Mouse (Mus musculus) neural tube, embryonic 14.5 days (tissue): ENCODE results near the gene Fam184a. TPM values are rescaled to one million over a fixed set of nuclear protein-coding genes. Genes with fewer than 3 reads are reported as not detected.

Source experiments
- ATAC-seq: fragments of 200-750 bp; cut with Nextera tagmentation; 2 replicates; pipeline ENCODE4 v1.8.0; 2017; ENCODE audit warnings: low read depth, mild to moderate bottlenecking, moderate TSS enrichment, moderate library complexity
- H3K27ac ChIP-seq: fragments of 300-500 bp; sonication (generic); 2 replicates; pipeline ENCODE4 v1.5.1; 2014; ENCODE audit warnings: low read depth, mild to moderate bottlenecking, control low read depth, low read length, moderate library complexity, mixed read lengths
- H3K27me3 ChIP-seq: fragments of 300-500 bp; sonication (generic); 2 replicates; pipeline ENCODE4 v1.6.1; 2014; ENCODE audit warnings: low read length; ENCODE audit not compliant: control insufficient read depth, insufficient read depth
- H3K36me3 ChIP-seq: fragments of 300-500 bp; sonication (generic); 2 replicates; pipeline ENCODE4 v1.6.1; 2014; ENCODE audit warnings: low read length, mixed read lengths; ENCODE audit not compliant: control insufficient read depth, insufficient read depth
- H3K4me1 ChIP-seq: fragments of 300-500 bp; sonication (generic); 2 replicates; pipeline ENCODE4 v1.6.1; 2014; ENCODE audit warnings: low read length; ENCODE audit not compliant: control insufficient read depth, insufficient read depth
- H3K4me2 ChIP-seq: fragments of 300-500 bp; sonication (generic); 2 replicates; pipeline ENCODE4 v1.6.1; 2014; ENCODE audit warnings: mild to moderate bottlenecking, low read depth, low read length, control low read depth
- H3K4me3 ChIP-seq: fragments of 300-500 bp; sonication (generic); 2 replicates; pipeline ENCODE4 v1.5.1; 2014; ENCODE audit warnings: low read depth, low read length, control low read depth, mixed read lengths
- H3K9ac ChIP-seq: fragments of 300-500 bp; sonication (generic); replicated peaks from 2 replicates; pipeline ENCODE4 v1.6.1; 2014; ENCODE audit warnings: low read depth, mild to moderate bottlenecking, control low read depth, low read length, mixed read lengths
- H3K9me3 ChIP-seq: fragments of 300-500 bp; sonication (generic); 2 replicates; pipeline ENCODE4 v1.6.1; 2016; ENCODE audit warnings: low read length; ENCODE audit not compliant: control insufficient read depth
- WGBS: fragments of 180-500 bp; shearing (Covaris S2); extraction: QIAGEN DNeasy Blood & Tissue Kit; methylation state at CpG from one replicate; pipeline ENCODE4 v1.1.7; 2014; 5-methylcytosine and 5-hydroxymethylcytosine counted together
- polyA plus RNA-seq: library from polyadenylated mRNA; unstranded; fragments of >200 nt; fragmentation: Nextera tagmentation; extraction: Ambion mirVana; gene quantifications from 2 replicates; pipeline ENCODE4 v1.2.1, GENCODE M21; 2014

Gene Fam184a
- polyA plus RNA-seq, 1 experiment from 2014 or later = 20.1 TPM

DNA sequence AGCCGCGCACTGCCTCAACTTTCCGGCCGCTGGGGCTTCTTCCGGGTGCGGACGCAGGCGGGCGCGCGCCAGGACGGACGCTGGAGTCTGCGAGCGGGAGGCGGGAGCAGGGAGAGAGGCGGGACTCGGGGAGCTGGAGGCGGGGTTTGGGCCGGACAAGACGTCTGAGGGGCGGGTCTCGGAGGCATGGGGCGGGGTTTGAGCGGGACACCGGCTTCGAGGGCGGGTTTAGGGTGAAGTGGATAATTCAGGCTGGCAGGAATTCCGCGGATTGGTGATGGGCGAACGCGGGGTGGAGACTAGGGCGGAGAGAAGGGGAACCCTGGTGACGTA lies 121.0 kb downstream of the Fam184a start:
- peak; percentile 97 for ATAC-seq
- under 1% methylated on average over 35 of the region's 35 CpGs for WGBS
- Histone ChIP-seq H3K4me2 (peak overlapping the region; percentile 36), H3K36me3 (0 out of 2 replicates have a peak, but pooled peaks cover 1% of the 10 kb centered on the region), H3K4me3 (peak overlapping the region; percentile 67), H3K27ac (peak overlapping the region; percentile 82), H3K27me3 (no peaks in the 10 kb centered on the region), H3K9ac (peak overlapping the region; percentile 71), H3K9me3 (no peaks in the 10 kb centered on the region), H3K4me1 (no peaks in the 10 kb centered on the region)

DNA sequence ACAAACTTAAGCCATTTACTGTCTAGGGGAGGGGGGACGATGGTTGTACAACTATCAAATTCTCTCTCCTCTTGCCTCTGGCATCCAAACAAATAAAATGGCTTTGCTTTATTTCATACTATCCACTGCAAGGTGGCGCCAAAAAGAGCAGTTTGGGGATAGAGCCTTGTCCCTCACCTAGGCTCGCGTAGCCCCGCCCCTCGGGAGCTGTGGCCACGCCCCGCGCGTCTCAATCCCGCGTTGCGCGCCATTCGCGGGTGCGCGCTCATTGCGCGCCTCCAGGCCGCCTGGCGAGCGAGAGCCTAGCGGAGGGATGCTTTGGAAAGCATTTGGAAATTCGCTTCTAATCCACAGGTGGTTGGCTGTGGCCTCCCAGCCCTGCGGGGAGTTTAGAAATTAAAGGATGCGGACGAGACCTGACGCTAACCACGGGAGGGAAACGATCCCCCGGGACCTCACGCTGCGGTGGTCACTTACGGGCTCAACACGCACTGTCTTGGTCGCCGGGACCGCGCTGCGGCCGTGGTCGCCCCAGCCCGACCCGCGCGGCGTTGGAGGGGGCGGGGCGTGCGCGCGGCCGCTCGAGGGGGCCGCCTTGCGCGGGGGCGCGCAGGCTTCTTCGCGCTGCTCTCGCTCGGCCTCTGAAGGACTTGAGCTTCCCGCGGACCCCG lies 121.5 kb downstream of the Fam184a start:
- 0 out of 2 replicates have a peak, but pooled peaks cover 2% of the 10 kb centered on the region for H3K36me3 ChIP-seq
- no peaks in the 10 kb centered on the region for H3K27me3 ChIP-seq
- peak overlapping the region; percentile 50 for H3K4me2 ChIP-seq
- no peaks in the 10 kb centered on the region for H3K4me1 ChIP-seq
- H3K9ac ChIP-seq = peak overlapping the region; percentile 71
- peak; percentile 85 for ATAC-seq
- no peaks in the 10 kb centered on the region for H3K9me3 ChIP-seq
- under 1% methylated on average over 62 of the region's 67 CpGs for WGBS
- peak overlapping the region; percentile 82 for H3K27ac ChIP-seq
- H3K4me3 ChIP-seq = peak overlapping the region; percentile 67

DNA sequence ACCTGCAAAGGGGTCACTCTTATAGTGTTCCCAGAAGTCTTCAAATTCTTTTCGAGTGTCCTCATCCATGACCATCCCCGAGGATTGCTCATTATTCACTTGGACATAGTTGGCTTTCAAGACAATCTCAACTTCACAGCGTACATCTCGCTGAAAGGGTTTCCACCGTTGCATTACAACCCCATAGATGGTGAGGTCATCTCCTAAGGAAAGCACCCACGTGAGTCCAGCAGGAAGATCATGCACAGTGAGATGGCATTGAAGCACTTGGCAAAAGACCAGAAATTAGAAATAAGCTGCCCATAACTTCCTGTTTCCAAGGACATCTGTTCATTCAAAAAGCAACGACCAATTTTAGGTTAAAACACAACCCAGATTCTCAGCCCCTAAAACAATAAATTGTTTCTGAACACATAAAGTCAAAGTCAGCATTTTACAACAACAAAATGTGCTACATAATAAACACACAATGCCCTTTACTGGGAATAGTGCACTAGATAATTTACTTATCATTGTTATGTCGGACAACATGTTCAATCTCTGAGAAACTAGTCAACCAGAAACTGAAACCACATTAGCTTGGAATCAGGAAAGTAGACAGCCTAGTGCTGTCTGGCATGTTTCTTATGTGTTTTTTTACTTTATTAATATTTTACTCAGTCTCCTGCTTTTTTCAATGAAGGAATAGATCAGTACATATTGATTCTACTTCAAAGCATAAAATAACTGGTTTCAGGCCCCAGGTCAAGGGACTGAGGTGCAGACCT lies 134.9 kb downstream of the Fam184a start:
- Histone ChIP-seq H3K4me2 (no peak overlapping the region), H3K9me3 (no peaks in the 10 kb centered on the region), H3K27ac (no peak overlapping the region), H3K4me3 (no peak overlapping the region), H3K4me1 (no peaks in the 10 kb centered on the region), H3K27me3 (no peaks in the 10 kb centered on the region), H3K36me3 (peaks cover 11% of the 10 kb centered on the region), H3K9ac (no peak overlapping the region)
- 84% methylated on average over 8 of the region's 8 CpGs for WGBS
- no peak for ATAC-seq

DNA sequence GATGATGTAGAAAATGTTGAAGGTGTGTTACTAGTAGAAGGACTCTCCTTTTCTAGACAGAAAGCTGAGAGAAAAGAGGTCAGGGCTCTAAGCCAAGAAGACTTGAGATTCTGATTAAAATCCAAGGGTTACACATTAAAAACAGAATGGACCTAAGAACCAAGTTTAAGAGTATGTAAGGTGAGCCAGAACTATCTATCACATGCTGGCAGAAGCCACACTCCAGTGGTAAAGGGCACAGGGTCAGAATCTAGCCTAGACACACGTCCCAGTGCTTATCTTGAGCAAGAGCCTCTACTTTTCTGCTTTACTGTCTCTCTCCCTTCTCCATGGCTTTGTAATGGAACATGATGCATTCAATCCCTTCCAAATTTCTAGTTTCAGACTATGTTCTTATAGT lies 137.0 kb downstream of the Fam184a start:
- Histone ChIP-seq H3K36me3 (peaks cover 20% of the 10 kb centered on the region), H3K9me3 (no peaks in the 10 kb centered on the region), H3K27me3 (no peaks in the 10 kb centered on the region), H3K4me3 (no peak overlapping the region), H3K9ac (no peak overlapping the region), H3K27ac (no peak overlapping the region), H3K4me2 (no peak overlapping the region), H3K4me1 (no peaks in the 10 kb centered on the region)
- 95% methylated on average over 1 of the region's 1 CpGs for WGBS
- ATAC-seq = no peak

DNA sequence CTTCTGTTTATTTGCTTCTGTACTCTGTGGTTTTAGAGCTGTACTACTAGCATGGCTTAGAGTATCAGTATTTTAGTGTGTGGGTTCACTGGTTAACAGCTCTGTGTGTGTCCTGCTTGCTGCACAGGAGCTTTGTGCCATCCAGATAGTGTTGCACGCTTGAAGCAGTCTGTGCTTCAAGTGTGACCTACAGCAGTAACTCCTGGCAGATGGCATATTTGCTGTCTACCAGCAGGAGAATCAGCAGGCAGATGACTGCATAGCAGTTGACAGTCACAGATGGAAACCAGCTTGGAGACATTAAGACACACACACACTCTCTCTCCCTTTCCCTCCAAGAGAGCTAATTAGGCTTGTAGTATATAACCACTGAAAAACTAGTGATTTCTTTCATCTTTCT lies 138.8 kb downstream of the Fam184a start:
- Histone ChIP-seq H3K27ac (no peak overlapping the region), H3K9me3 (no peaks in the 10 kb centered on the region), H3K4me1 (no peaks in the 10 kb centered on the region), H3K9ac (no peak overlapping the region), H3K36me3 (peaks cover 33% of the 10 kb centered on the region), H3K27me3 (no peaks in the 10 kb centered on the region), H3K4me2 (no peak overlapping the region), H3K4me3 (no peak overlapping the region)
- ATAC-seq = peak; percentile 55
- WGBS = 52% methylated on average over 1 of the region's 1 CpGs

DNA sequence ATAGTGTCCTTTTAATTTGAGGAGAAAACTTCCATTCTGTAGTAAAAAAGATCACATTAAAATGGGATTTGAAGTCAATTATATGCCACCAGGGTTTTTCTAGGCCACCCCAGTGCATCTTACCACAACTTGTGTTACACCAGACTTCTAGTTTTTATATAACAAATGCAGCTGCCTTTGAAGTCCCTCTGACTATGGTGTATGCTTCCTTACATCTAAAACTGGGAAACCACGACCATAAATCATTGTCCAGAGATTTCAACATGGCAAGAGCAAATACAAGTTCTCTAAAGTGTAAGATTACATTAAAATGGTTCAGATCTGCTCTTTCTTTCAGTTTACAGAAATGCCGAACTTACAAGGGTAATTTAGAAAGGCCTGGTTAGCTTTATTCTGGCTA lies 142.6 kb downstream of the Fam184a start:
- peaks cover 48% of the 10 kb centered on the region for H3K36me3 ChIP-seq
- no peak overlapping the region for H3K4me3 ChIP-seq
- H3K4me1 ChIP-seq = no peaks in the 10 kb centered on the region
- H3K27me3 ChIP-seq = no peaks in the 10 kb centered on the region
- no peak for ATAC-seq
- no peak overlapping the region for H3K27ac ChIP-seq
- no peak overlapping the region for H3K4me2 ChIP-seq
- 91% methylated on average over 2 of the region's 2 CpGs for WGBS
- no peak overlapping the region for H3K9ac ChIP-seq
- no peaks in the 10 kb centered on the region for H3K9me3 ChIP-seq

DNA sequence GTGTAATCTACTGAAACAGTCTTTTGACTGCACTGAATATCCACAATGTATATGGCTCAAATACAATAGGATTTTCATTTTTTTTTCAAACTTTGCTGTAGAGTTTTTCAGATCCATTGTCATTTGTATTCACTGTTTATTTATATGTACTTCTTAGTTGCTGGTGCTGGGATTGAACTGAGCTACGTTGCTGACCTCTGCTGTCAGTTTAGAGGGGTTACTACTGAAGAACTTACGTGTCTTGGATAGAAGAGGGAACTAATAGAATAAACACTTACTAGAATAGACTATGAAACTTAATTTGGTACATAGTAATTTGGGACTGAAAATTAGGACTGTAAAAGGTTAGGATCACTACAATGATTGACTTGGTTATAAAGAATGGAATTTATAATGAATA lies 145.6 kb downstream of the Fam184a start:
- Histone ChIP-seq H3K27me3 (no peaks in the 10 kb centered on the region), H3K9me3 (no peaks in the 10 kb centered on the region), H3K36me3 (peaks cover 38% of the 10 kb centered on the region), H3K27ac (no peak overlapping the region), H3K4me2 (no peak overlapping the region), H3K4me3 (no peak overlapping the region), H3K9ac (no peak overlapping the region), H3K4me1 (peaks cover 3% of the 10 kb centered on the region; the same call in 1 of the 2 replicates)
- ATAC-seq = no peak
- WGBS = 71% methylated on average over 2 of the region's 2 CpGs

DNA sequence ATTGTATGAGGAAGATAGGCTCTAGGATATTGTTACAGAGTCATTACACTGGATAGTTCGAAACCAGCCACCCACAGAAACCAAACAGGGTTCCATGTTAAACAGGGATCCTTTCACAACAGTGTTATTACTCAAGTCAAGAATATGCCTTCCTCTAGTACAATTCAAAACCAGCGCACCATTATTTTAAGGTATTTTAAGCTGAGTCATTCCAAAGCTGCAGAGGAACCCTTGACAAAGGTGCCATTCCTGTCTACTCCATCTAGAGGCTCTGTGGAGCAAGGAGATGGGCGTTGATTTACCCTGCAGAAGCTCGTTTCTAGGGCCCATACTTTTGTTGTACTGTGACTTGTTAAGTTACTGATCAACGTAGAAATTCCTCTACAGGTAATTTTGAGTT lies 152.1 kb downstream of the Fam184a start:
- no peak overlapping the region for H3K9ac ChIP-seq

DNA sequence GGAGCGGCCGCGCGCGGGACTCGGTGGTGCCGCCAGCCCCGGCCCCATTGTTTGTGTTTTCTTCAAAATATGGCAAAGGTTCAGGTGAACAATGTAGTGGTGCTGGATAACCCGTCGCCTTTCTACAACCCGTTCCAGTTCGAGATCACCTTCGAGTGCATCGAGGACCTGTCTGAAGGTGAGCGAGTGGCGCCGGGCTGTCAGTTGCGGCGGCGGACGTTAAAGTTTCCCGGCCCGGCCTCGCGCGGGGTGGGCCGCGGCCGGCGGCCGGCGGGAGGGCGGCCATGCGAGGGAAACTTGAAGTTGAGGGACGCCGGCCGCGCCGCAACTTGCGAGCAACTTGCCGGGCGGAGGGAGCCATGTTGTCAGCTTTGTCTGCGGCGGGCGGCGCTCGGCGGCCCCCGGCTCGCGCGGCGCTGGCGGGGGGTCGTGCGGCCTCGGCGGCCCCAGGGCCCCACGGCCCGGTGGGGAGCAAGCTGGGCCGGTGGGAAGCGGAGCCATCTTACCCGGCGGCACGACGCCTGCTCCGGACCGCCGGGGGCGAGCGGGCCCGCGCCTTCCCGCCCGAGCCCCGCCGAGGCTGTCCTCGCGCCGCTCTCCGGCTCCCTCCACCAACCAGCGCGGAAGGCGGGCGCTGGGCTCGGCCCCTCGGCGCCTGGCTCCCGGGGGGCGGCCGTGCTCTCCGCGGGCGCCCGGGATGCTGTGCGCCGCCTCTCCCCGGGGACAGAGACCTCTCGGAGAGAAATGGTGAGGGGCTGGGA lies 153.6 kb downstream of the Fam184a start:
- under 1% methylated on average over 73 of the region's 99 CpGs for WGBS
- peaks cover 2% of the 10 kb centered on the region; the same call in 1 of the 2 replicates for H3K36me3 ChIP-seq
- peak overlapping the region; percentile 96 for H3K4me3 ChIP-seq
- no peaks in the 10 kb centered on the region for H3K9me3 ChIP-seq
- peak overlapping the region; percentile 86 for H3K9ac ChIP-seq
- H3K4me1 ChIP-seq = peaks cover 21% of the 10 kb centered on the region
- peak overlapping the region; percentile 74 for H3K4me2 ChIP-seq
- no peaks in the 10 kb centered on the region for H3K27me3 ChIP-seq
- peak overlapping the region; percentile 96 for H3K27ac ChIP-seq
- ATAC-seq = peak; percentile 38

More for the DNA sequence above, 152.1 kb downstream of the Fam184a start:
- Histone ChIP-seq H3K27me3 (no peaks in the 10 kb centered on the region), H3K4me3 (no peak overlapping the region), H3K4me1 (peaks cover 21% of the 10 kb centered on the region), H3K4me2 (peak overlapping the region; percentile 19), H3K36me3 (peaks cover 6% of the 10 kb centered on the region), H3K27ac (no peak overlapping the region), H3K9me3 (no peaks in the 10 kb centered on the region)
- ATAC-seq = no peak
- 51% methylated on average over 5 of the region's 5 CpGs for WGBS
